Mouse (Mus musculus): Measurements from ENCODE around the gene Ctdspl.

Gene Ctdspl

GRCm38 (mm10) chr9:119031038-119031437 is 104.8 kb downstream of the Ctdspl start:
- no peak for DNase-seq

GRCm38 (mm10) chr9:119031772-119032171 is 105.5 kb downstream of the Ctdspl start:
- DNase-seq: no peak

GRCm38 (mm10) chr9:119032538-119032937 is 106.3 kb downstream of the Ctdspl start:
- no peak for DNase-seq

- no peak for DNase-seq
These were observed 107.1 kb downstream of the Ctdspl start for GRCm38 (mm10) chr9:119033111-119033921.

GRCm38 (mm10) chr9:119034069-119034468 is 107.8 kb downstream of the Ctdspl start:
- no peak for DNase-seq

- no peak for DNase-seq
These were observed 108.7 kb downstream of the Ctdspl start for GRCm38 (mm10) chr9:119034676-119035665.

GRCm38 (mm10) chr9:119035836-119036235 is 109.6 kb downstream of the Ctdspl start:
- peak in 1 of 2 experiments; percentile 58 for DNase-seq

GRCm38 (mm10) chr9:119037076-119037730 is 111.0 kb downstream of the Ctdspl start:
- DNase-seq: no peak

GRCm38 (mm10) chr9:119038574-119038973 is 112.3 kb downstream of the Ctdspl start:
- DNase-seq: no peak

- DNase-seq: no peak
These were observed 114.0 kb downstream of the Ctdspl start for GRCm38 (mm10) chr9:119040101-119040775.

GRCm38 (mm10) chr9:119048182-119048903 is 122.1 kb downstream of the Ctdspl start:
- no peak for DNase-seq

- DNase-seq: peak in 1 of 2 experiments; percentile 59
These were observed 124.9 kb downstream of the Ctdspl start for GRCm38 (mm10) chr9:119051158-119051557.

- peak; percentile 68 to 84 for DNase-seq
These were observed 126.1 kb downstream of the Ctdspl start, which contains the start of gene Vill for GRCm38 (mm10) chr9:119052154-119052944. Gene Vill (plus strand): TSS chr9:119052778.

GRCm38 (mm10) chr9:119053964-119054576 is 127.8 kb downstream of the Ctdspl start:
- no peak for DNase-seq

- DNase-seq: no peak
These were observed 129.1 kb downstream of the Ctdspl start for GRCm38 (mm10) chr9:119055336-119055735.

- no peak for DNase-seq
These were observed 132.0 kb downstream of the Ctdspl start for GRCm38 (mm10) chr9:119058245-119058644.

GRCm38 (mm10) chr9:119060701-119061100 is 134.4 kb downstream of the Ctdspl start:
- no peak for DNase-seq

- DNase-seq: peak; percentile 68 to 78
These were observed 136.9 kb downstream of the Ctdspl start for GRCm38 (mm10) chr9:119063036-119063644.

- DNase-seq: no peak
These were observed 138.0 kb downstream of the Ctdspl start for GRCm38 (mm10) chr9:119064296-119064695.

- DNase-seq: peak; percentile 90 to 91
These were observed 141.3 kb downstream of the Ctdspl start for GRCm38 (mm10) chr9:119067601-119068000.
